10 mouse cellular contexts compared by ENCODE assay signal in the genomic region with DNA sequence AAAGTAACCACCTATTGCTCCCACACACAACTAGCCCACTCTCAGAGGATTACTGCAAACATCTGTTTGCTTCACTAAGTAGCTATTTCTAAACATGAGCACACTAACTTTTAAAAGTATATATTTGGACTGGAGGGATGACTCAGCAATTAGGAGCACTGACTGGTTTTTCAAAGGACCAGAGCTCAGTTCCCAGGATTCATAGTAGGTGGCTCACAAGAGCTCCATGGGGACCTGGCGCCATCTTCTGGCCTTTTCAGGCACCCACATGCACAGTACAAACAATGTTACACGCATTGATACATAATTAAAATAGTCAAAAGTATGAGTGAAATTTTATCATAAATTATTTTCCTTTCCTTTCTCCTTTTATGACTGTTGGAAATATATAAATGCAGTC. TPM values are rescaled to one million over a fixed set of nuclear protein-coding genes. Genes with fewer than 3 reads are reported as not detected.
DNase-seq lines count a peak whose midpoint lies in the region; ATAC-seq lines count a peak whose summit lies in the region.
"Had no signal": no experiment of that assay in that cellular context is flagged by ENCODE, and none has a peak within 500 bp of the region (broad histone marks: within the 10 kb centered on the region; RNA-seq: fewer than 3 reads in every experiment).

No protein-coding gene starts in this region.

- peak; percentile 44 for DNase-seq in embryonic facial prominence, embryonic 11.5 days (ENCODE audit: low spot score)
- no peak for DNase-seq in embryonic facial prominence, embryonic 10.5 days (ENCODE audit: low spot score)
- peak; percentile 73 for DNase-seq in 3T3-L1 (ENCODE audit: low read depth, low spot score)
- peak; percentile 44 to 62 for DNase-seq in kidney, postnatal 25 days
- peak; percentile 49 for DNase-seq in thymus, postnatal 14 days
- no peak for DNase-seq in heart, postnatal 25 days (ENCODE audit: low spot score)
- no peak for DNase-seq in cerebellum, adult 11-12 months

- H3K27ac ChIP-seq in embryonic facial prominence, embryonic 11.5 days (replicated peaks; ENCODE audit: low read depth, low read length), result no peak overlapping the region
- no peak overlapping the region for H3K27ac ChIP-seq in embryonic facial prominence, embryonic 10.5 days (replicated peaks)
- H3K27ac ChIP-seq: neural tube, embryonic 13.5 days had no signal

- H3K4me2 ChIP-seq in embryonic facial prominence, embryonic 11.5 days (ENCODE audit: low read depth, low read length), result no peak overlapping the region
- H3K4me2 ChIP-seq: neural tube, embryonic 13.5 days had no signal

- no peaks in the 10 kb centered on the region for H3K36me3 ChIP-seq in embryonic facial prominence, embryonic 11.5 days (replicated peaks; ENCODE audit: control insufficient read depth, insufficient read depth, low read depth, low read length)
- H3K36me3 ChIP-seq in embryonic facial prominence, embryonic 10.5 days (replicated peaks), result no peaks in the 10 kb centered on the region
- H3K36me3 ChIP-seq: neural tube, embryonic 13.5 days had no signal

- H3K4me3 ChIP-seq in embryonic facial prominence, embryonic 11.5 days (ENCODE audit: low read depth, low read length), result no peak overlapping the region
- H3K4me3 ChIP-seq in embryonic facial prominence, embryonic 10.5 days, result no peak overlapping the region
- H3K4me3 ChIP-seq: neural tube, embryonic 13.5 days had no signal

- H3K27me3 ChIP-seq in embryonic facial prominence, embryonic 11.5 days (ENCODE audit: control insufficient read depth, insufficient read depth, low read length), result no peaks in the 10 kb centered on the region
- 0 out of 2 replicates have a peak, but pooled peaks cover 4% of the 10 kb centered on the region for H3K27me3 ChIP-seq in embryonic facial prominence, embryonic 10.5 days (replicated peaks; ENCODE audit: low read depth, poor library complexity, severe bottlenecking)
- H3K27me3 ChIP-seq: neural tube, embryonic 13.5 days had no signal

- H3K4me1 ChIP-seq in embryonic facial prominence, embryonic 11.5 days (ENCODE audit: control insufficient read depth, insufficient read depth, low read length), result no peaks in the 10 kb centered on the region
- H3K4me1 ChIP-seq in embryonic facial prominence, embryonic 10.5 days, result no peaks in the 10 kb centered on the region
- H3K4me1 ChIP-seq: neural tube, embryonic 13.5 days had no signal

- no peak for ATAC-seq in embryonic facial prominence, embryonic 11.5 days (replicated peaks; ENCODE audit: insufficient number of reproducible peaks, low FRiP score, low TSS enrichment, low read depth)
- peak; percentile 28 for ATAC-seq in activated CD4-positive, CD25-positive, alpha-beta regulatory T cell, adult 4 months

- H3K9ac ChIP-seq in embryonic facial prominence, embryonic 11.5 days (replicated peaks; ENCODE audit: low read length), result no peak overlapping the region
- H3K9ac ChIP-seq: neural tube, embryonic 13.5 days had no signal

- WGBS in embryonic facial prominence, embryonic 11.5 days, result 20% methylated on average over 2 of the region's 2 CpGs
- WGBS in embryonic facial prominence, embryonic 10.5 days, result 17% methylated on average over 2 of the region's 2 CpGs

- no peaks in the 10 kb centered on the region for H3K9me3 ChIP-seq in embryonic facial prominence, embryonic 11.5 days (replicated peaks; ENCODE audit: control insufficient read depth, low read length)
- peaks cover 6% of the 10 kb centered on the region; the same call in 1 of the 2 replicates for H3K9me3 ChIP-seq in embryonic facial prominence, embryonic 10.5 days
- H3K9me3 ChIP-seq: neural tube, embryonic 13.5 days had no signal

- intact Hi-C loops in heart, postnatal 25 days (cut with DNase I), result loop anchor here (2.0 to 5.0 kb wide), 2 partner anchors 64 to 282 kb away; no protein-coding TSS in a partner anchor

RNA-seq across cellular contexts. Expression of a gene that starts 46.8 kb away (rescaled TPM):
- polyA plus RNA-seq in embryonic facial prominence, embryonic 11.5 days (2014; fragmentation: Nextera tagmentation; extraction: Ambion mirVana), result 58.7 and 59.7 TPM in 2 replicates
- 62.6 and 71.5 TPM in 2 replicates for polyA plus RNA-seq in embryonic facial prominence, embryonic 10.5 days (2016; fragmentation: Nextera tagmentation; extraction: Ambion mirVana)
- 100 to 1,000 TPM; 124 to 145 TPM for polyA plus RNA-seq in activated CD4-positive, CD25-positive, alpha-beta regulatory T cell, adult 4 months (2017; shearing (Covaris generic))
- 1 to 10 TPM; 2.4 to 2.6 TPM for total RNA-seq in heart, postnatal 25 days (2021)

RNA-seq across cellular contexts. Expression of a gene that starts 46.9 kb away (rescaled TPM):
- polyA plus RNA-seq in embryonic facial prominence, embryonic 11.5 days (2014; fragmentation: Nextera tagmentation; extraction: Ambion mirVana), result 80.0 and 85.7 TPM in 2 replicates
- 60.2 and 62.4 TPM in 2 replicates for polyA plus RNA-seq in embryonic facial prominence, embryonic 10.5 days (2016; fragmentation: Nextera tagmentation; extraction: Ambion mirVana)
- 10 to 100 TPM; 66.3 to 74.8 TPM for polyA plus RNA-seq in activated CD4-positive, CD25-positive, alpha-beta regulatory T cell, adult 4 months (2017; shearing (Covaris generic))
- 10 to 100 TPM; 24.9 to 25.0 TPM for total RNA-seq in heart, postnatal 25 days (2021)

RNA-seq across cellular contexts. Expression of a gene that starts 59.3 kb away (rescaled TPM):
- polyA plus RNA-seq in embryonic facial prominence, embryonic 11.5 days (2014; fragmentation: Nextera tagmentation; extraction: Ambion mirVana), result 1.0 and 1.1 TPM in 2 replicates
- 0.70 and 0.97 TPM in 2 replicates for polyA plus RNA-seq in embryonic facial prominence, embryonic 10.5 days (2016; fragmentation: Nextera tagmentation; extraction: Ambion mirVana)
- under 1 TPM; 0.48 to 0.76 TPM for polyA plus RNA-seq in activated CD4-positive, CD25-positive, alpha-beta regulatory T cell, adult 4 months (2017; shearing (Covaris generic))
- total RNA-seq in heart, postnatal 25 days (2021), result not detected
- total RNA-seq: hematopoietic stem cell, adult 5-6 weeks had no signal

Comparison
In these comparisons a context has a peak if more than half of its experiments do, and no peak if none do; other contexts are left out.
1. DNase-seq: peak in embryonic facial prominence, embryonic 11.5 days (single experiment), 3T3-L1 (single experiment), kidney, postnatal 25 days (2 of 2) and thymus, postnatal 14 days (single experiment); none in embryonic facial prominence, embryonic 10.5 days (single experiment), heart, postnatal 25 days (single experiment) and cerebellum, adult 11-12 months (single experiment).